Mouse (Mus musculus): ENCODE measurements at regions not wholly inside any gene's neighbourhood (a gene's known extent, or its start where the extent isn't known, plus 50 kb on each side); places are given as distances from the start of the nearest gene placed in this dataset.

DNA sequence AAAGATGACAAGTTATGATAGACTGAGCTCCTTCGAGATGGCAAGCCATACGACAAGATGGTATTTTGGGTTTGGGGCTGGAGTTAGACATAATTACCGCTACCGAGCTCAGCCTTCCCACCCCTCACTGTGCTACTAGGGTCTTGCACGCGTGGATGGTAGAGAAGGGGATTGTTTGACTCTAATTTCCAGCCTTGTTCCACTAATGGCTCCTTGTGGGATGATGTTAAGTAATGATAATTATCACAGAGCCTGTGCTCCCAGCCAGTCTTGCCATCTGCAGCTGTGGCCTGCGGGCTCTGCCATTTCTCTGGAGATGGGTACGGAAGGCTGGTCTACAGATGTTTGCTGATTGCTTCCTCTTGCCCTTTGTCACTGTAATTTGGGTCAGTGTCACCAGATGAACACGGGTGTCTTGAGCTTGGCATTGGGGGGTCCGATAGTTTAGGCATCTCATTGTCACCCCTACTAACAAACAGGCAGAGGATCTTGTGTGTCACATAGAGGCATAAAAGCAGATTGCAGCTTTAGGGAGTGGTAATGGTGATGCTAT is 108.8 kb upstream of the Ctbp2 start:
- no peak for DNase-seq (ENCODE audit: low spot score)

DNA sequence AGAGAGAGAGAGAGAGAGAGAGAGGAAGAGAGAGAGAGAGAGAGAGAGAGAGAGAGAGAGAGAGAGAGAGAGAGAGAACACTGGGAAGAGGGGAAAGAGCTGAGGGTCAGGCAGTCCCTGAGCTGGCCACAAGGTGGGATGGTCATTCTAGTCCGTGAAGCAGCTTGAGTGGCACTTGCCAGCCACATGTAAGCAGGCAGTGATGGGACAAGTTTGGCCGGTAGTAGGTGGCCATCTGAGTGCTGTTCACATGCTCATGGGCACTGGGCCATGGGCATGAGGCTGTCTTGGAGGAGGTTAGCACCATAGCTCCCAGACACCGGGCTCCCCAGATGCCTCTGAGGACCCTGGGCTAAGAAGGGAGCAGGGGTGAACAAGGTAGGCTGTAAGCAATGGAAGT is 106.7 kb upstream of the Ctbp2 start:
- peak; percentile 17 for DNase-seq (ENCODE audit: low spot score)

DNA sequence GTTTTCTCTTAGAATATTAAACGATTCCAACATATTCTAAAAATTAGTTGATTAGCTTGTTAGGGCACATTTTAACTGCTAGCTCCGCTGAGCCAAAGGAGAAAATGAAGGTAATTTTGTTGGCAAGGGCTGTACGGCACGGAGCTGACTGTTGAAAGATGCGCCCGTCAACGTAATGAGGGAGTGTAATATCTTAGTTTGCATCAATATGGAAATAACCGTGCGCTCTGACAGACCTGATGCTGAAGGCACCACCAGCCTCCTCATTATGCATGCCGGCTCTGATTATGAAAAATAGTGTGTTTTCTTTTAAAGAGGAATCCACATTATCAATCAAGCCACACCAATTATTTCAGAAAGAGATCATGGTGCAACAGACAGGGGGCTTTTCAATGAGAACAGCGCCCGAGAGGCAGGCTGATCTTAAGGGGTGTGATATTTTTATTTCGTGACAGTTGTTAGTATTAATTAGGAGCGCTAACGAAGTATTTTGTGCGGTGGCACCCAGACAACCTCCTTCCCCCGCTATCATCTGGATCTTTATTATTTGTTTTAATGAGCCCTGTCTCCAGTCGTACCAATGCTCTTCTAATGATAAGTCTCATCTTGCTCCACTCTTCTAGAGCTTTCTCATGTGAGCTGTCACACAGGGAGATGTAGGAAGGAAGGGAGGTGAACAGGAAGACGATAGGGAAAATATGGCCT is 99.9 kb upstream of the Ctbp2 start:
- no peak for DNase-seq (ENCODE audit: low spot score)

DNA sequence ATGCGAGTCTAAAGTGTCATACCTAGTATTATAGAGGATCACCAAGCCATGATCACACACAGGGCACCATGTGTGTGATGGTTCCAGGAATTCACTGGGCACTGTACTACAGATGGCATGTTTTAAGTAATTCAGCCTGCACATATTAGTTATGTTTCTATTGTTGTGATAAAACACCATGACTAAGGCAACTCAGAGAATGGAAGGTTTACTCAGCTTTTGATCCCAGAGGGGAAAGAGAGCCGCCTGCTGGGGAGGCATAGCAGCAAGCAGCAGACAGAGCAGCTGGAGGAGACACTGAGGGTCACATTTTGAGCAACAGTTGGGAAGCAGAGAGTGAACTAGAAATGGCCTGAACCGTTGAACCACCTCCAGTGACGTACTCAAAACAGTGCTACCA is 88.2 kb upstream of the Ctbp2 start:
- no peak for DNase-seq (ENCODE audit: low spot score)

DNA sequence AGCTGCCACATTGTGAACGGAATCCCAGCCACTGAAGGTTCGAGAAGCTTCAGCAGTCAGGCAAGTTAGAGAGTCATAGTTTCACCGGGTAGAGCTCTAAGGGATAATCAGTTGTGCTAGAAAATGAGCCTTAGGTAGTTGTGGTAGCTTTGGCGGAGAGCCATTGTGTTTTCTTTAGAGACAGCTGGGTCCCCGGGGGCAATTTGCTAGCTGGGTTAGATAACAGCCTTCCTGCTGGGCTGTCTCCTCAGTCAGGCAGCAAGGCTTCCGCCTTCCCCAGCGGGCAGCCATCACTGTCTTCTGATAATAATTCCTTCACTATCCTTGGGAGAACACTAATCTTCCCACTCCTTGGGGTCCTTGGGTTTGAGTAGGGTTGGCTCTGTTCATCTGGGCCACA is 81.5 kb upstream of the Ctbp2 start:
- DNase-seq (ENCODE audit: low spot score) = no peak

DNA sequence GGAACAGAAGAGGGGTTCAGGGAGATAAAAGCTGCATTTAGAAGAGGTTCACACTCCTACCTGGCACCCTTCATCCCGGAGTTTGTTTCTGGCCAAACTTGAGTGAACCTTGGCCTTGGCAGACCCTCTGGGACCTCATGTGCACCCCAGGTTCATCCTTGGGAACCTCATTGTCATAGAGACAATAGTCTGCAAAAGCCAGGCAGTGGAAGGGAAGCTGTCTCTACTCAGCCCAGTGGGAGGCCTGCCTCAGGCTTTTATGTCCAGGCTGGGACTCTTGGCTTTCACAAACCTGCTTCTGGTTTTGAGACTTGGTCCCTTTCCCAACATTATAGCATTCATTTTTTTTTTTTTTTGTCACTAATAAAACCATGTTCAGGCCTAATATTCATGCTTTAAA is 80.3 kb upstream of the Ctbp2 start:
- no peak for DNase-seq (ENCODE audit: low spot score)

DNA sequence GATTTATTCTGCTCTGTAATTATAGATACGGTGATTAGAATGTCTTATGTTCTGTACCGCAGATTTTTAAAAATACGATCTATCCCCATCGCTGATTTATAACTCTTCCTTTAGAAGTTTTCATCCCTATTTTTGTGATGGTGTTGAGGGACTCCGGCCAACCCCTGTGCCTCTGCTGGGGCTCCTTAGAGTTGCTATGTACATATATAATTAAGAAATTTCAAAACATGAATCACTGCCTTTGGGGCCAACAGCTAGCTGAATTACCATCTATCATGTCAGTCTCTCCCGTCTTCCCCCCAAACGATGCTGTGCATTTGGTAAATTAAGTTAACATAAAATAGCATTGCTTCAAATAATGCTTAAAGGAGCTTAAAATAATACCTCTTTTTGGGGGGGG is 79.8 kb upstream of the Ctbp2 start:
- DNase-seq (ENCODE audit: low spot score) = no peak

DNA sequence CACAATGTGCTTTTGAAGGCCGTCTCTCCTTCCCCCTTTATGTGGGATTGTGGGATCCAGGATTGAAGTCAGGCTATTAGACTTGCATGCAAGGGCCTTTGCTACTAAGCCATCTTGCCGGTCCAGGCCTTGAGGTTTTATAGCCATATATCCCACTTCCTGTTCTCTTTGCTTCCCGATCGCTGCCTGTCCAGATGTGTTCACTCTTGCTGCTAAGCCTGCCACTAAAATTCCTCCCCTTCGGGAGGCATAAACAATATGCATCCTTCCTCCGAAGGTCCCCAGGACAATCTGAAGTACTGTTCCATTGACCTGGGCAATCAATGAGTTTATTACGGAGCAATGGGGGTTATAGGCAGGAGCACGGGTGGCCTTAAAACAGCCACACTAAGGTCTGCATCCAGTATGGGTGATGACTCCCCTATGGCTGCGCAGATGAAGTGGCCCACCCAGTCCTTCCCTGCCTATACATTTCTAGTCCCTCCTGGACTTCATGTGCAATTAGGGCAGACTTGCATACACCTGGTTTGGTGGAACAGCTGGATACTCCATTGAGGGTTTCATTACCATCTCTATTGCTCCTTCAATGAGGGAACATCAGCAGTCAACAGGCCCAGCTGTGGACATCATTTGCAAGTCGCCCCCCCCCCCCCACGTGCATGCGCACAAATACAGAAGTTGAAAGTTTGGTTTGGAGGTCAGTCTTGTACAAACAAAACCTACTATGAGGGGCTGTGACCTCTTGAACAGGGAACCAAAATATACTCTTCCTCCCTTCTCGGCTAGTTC is 78.1 kb upstream of the Ctbp2 start:
- no peak for DNase-seq (ENCODE audit: low spot score)

DNA sequence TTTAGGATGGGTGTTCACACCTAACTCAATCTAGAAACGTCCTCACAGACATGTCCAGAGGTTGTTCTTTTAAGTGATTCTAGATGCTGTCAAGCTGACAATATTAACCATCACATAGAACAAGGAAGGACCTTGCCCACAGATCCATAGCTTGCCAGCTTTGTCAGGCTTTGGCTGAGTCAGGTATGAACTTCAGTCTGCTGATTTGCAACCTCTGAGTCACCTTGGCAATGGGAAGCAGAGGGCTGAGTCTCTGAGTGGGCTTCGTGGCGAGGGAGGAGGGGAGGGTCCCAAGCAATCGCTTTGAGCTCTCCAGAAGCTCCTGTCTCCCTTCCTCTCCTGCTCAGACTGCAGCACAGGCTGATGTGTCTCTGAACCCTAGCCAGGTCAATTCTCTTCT is 74.9 kb upstream of the Ctbp2 start:
- no peak for DNase-seq (ENCODE audit: low spot score)

DNA sequence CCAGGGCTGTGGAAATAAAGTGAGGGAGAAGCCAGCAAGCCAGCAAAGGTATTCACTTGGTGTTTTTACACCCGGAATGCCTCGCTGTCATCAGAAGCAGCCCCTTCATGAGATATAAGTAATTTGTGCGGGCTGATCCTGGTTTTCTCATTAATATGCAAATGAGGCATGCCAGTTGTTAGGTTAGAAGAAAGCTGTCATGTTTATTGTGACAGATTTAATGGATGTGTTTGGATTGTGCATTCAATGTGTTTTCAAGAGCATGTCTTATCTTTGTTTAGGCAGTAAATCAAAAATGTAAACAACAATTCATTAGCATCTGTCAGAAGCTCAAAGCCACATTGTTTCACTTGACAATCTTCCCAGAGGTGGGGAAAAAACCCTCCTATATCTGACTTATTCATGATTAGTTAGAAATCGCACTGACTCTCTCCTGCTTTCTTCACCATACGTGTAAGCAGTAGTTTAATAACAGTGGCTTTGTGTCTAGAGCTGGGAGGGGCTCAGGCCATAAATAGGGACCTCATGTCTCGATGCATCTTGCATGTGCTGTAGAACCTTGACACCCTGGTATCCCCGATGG is 65.8 kb upstream of the Ctbp2 start:
- no peak for DNase-seq (ENCODE audit: low spot score)

DNA sequence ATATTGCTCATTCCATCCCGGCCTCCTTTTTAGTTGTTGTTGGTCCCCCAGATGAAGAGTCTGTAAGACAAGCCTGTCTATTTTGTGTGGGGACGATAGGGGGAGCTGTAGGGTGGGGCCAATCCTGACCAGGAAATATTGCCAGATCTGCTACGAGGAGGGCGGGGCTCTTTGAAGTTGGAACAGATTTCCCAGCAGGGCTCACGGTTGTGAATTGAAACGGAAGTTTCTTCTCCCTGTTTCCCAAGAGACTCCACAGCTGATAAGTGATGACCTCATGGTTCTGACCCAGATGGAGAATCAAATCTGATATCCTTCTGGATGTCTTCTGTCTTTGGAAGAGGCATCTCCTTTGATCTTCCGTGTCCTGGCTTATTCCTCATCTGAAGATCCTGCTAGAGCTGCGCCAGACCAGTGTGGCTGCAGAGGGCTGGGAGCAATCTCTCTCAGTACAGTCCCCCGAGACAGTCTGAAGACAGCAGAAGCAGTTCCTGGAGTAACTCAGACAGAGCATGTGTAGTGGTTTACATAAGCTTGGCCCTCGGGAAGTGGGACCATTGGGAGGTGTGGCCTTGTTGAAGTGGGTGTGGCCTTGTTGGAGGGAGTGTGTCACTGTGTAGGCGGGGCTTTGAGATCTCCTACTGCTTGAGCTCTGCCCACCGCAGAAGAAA is 61.9 kb upstream of the Ctbp2 start:
- peak; percentile 85 for DNase-seq (ENCODE audit: low spot score)

DNA sequence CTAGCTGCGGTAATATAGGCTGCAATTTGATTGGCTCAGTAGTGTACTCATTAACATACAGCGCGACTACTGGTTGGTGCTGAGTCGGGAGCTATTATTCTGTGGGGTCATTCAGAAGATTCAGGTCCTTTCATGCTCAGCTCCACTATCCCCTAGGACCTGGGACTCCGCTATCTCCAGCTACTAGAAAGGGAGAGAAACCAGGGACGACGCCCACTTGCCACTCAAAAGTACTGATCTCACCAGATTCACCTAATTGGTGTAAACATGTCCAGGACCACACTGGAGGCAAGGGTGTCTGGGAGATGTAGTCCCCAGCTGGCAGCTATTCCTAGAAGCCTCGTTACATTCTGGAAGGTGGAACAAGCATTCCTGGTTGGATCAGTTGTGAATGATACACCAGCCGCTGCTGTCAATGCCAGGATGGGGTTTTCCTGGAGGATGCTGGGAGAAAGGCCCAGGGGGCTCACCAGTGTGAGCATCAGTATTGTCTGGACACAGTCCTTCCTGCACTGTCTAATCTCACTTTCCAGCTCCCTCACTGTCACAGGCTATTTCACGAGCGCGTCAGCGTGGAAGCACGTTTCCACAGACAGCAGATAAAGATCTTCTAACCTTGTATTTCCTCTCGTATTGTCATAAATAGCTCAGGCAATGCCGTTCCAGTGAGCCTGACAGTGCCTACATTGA is 60.9 kb upstream of the Ctbp2 start:
- DNase-seq (ENCODE audit: low spot score) = peak; percentile 18

DNA sequence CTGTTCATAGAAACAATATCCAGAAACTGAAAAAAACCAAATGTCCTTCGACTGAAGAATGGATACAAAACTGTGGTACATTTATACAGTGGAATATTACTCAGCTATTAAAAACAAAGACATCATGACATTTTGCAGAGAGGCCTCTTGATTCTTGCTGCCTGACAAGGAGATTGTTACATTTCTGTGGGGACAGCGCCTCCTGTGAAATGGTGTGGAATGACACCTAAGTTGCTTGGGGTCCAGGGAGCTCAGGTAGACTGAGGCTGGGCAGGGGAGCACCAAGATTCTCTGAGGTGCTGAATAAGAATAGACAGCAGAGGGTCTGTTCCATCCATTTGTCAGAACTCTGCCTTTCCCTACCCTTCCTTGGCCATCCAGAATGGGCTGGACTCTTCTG is 57.2 kb upstream of the Ctbp2 start:
- no peak for DNase-seq (ENCODE audit: low spot score)

DNA sequence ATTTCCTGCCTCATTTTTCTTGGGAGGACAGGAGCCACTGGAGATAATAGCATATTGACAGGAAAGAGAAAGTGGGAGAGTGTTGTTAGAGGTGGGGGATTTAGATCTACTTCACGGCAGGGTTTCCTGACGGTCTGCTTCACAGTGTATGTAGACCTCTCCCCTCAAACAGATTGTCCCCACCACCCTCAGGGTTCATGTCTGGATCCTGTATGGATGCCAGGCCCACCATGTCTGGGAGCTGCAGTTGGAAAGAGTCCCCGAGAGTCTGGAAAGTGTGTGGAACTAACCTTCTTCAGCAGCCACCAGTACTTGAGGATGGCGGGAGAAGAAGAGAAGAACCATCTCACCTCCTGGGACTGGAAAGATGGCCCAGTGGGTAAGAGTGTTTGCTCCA is 53.0 kb upstream of the Ctbp2 start:
- DNase-seq (ENCODE audit: low spot score) = no peak

DNA sequence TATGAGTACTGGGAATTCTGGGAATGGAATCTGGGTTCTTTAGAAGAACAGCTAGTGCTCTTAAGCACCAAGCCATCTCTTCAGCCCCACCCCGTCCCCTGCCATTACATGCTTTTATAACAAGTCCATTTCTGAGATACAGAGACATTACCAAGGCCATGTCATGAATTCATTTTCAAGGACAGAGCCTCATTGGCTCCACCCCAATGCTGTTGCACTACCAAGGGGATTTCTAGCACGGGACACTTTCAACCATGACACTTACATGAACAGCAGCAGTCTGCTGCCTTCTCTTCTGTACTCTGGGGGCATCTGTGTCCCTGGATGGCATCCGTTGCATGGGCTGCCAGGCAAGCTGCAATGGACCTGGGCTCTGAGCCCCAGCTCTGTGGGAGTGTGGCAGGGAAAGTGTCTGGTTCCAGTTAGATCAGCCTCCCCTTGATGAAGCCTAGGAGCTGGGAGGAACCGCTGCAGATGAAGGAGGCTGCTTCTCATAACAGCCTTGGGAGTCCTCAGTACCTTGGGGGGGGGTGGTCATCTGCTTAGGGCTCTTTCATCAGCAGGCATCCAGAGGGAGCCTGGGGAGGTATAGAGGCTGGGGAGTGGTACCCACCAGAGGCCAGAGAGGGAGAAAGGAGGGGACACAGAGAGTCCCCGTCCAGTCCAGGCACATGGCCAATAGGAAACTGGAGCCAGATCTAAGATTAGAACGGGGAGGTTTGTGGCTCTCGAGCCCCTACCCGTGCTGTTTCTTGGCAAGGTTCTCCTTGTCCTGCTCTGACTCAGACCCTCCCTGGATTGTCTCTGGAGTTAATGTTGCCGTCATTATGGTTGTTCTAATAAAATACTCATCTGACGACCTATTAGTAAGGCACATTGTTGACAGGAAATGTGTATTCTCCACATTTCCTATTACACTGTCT is 52.4 kb upstream of the Ctbp2 start:
- no peak for DNase-seq (ENCODE audit: low spot score)

Data from embryo, embryonic 10 days (tissue).